Mouse (Mus musculus) myocyte (in vitro differentiated cells): Measurements from ENCODE around the gene Rab2b.

ENCODE experiments used
- POLR2A ChIP-seq: IDR thresholded peaks from one replicate; pipeline ENCODE4 v1.6.1; 2011; ENCODE audit warnings: low read depth, mild to moderate bottlenecking, control low read depth, moderate library complexity; ENCODE audit not compliant: insufficient read length
- POLR2AphosphoS2 ChIP-seq: IDR thresholded peaks from one replicate; pipeline ENCODE4 v1.6.1; 2011; ENCODE audit warnings: low read depth, control low read depth; ENCODE audit not compliant: insufficient read length
- TCF12 ChIP-seq: IDR thresholded peaks from one replicate; pipeline ENCODE4 v1.6.1; 2011; ENCODE audit warnings: mild to moderate bottlenecking, control low read depth; ENCODE audit not compliant: poor library complexity, insufficient read depth, severe bottlenecking

GRCm38 (mm10) chr14:52310906-52311305, 31.6 kb upstream of the Rab2b start:
- no peak for TF ChIP-seq TCF12
- no peak for TF ChIP-seq POLR2A
- TF ChIP-seq POLR2AphosphoS2: no peak
